ENCODE assay signal across 8 mouse cellular contexts in genomic region chr15:78983436-78984285, GRCm38 (mm10). TPM values are rescaled to one million over a fixed set of nuclear protein-coding genes. Genes with fewer than 3 reads are reported as not detected.
DNase-seq lines count a peak whose midpoint lies in the region; ATAC-seq and TF ChIP-seq lines count a peak whose summit lies in the region.

No protein-coding gene starts in this region.

- TF ChIP-seq POLR2A in kidney, adult 2 months (IDR thresholded peaks at IDR 0.05; ENCODE audit: low read depth, low read length) = no peak

- peaks cover 12% of the 10 kb centered on the region for H3K4me1 ChIP-seq in embryonic facial prominence, embryonic 11.5 days (ENCODE audit: control insufficient read depth, insufficient read depth, low read length)
- H3K4me1 ChIP-seq in kidney, adult 2 months (ENCODE audit: control insufficient read depth, insufficient read depth, low read length) = peaks cover 18% of the 10 kb centered on the region; the same call in 1 of the 2 replicates
- peaks cover 43% of the 10 kb centered on the region for H3K4me1 ChIP-seq in lung, embryonic 16.5 days (replicated peaks; ENCODE audit: control insufficient read depth, insufficient read depth, low read length)

- H3K4me3 ChIP-seq in embryonic facial prominence, embryonic 11.5 days (ENCODE audit: low read depth, low read length) = peak overlapping the region; percentile 83
- peak overlapping the region; percentile 98 for H3K4me3 ChIP-seq in kidney, adult 2 months (ENCODE audit: insufficient read depth, low read depth, low read length)
- peak overlapping the region; percentile 98 for H3K4me3 ChIP-seq in lung, embryonic 16.5 days (ENCODE audit: low read length)

- H3K9me3 ChIP-seq in embryonic facial prominence, embryonic 11.5 days (replicated peaks; ENCODE audit: control insufficient read depth, low read length) = no peaks in the 10 kb centered on the region
- H3K9me3 ChIP-seq in lung, embryonic 16.5 days (ENCODE audit: control insufficient read depth, low read length) = no peaks in the 10 kb centered on the region

- H3K9ac ChIP-seq in embryonic facial prominence, embryonic 11.5 days (replicated peaks; ENCODE audit: low read length) = peak overlapping the region; percentile 76
- peak overlapping the region; percentile 95 for H3K9ac ChIP-seq in lung, embryonic 16.5 days (ENCODE audit: low read length)

- TF ChIP-seq CTCF in kidney, adult 2 months (conservative IDR thresholded peaks at IDR 0.05; ENCODE audit: insufficient read depth, insufficient read length, low read depth, low read length) = no peak

- WGBS in embryonic facial prominence, embryonic 11.5 days = 0% methylated on average over 21 of the region's 21 CpGs
- 3% methylated on average over 21 of the region's 21 CpGs for WGBS in kidney, adult 2 months
- 0% methylated on average over 21 of the region's 21 CpGs for WGBS in lung, embryonic 16.5 days

- H3K4me2 ChIP-seq in embryonic facial prominence, embryonic 11.5 days (ENCODE audit: low read depth, low read length) = peak overlapping the region; percentile 93
- H3K4me2 ChIP-seq in lung, embryonic 16.5 days (ENCODE audit: low read depth, low read length) = peak overlapping the region; percentile 93

- DNase-seq in A20 (ENCODE audit: low read depth, low spot score) (peak; percentile 91), MN1 (ENCODE audit: low spot score) (peak; percentile 93)
- peak; percentile 71 for DNase-seq in embryonic facial prominence, embryonic 11.5 days (ENCODE audit: low spot score)
- DNase-seq in heart, adult 9 months (ENCODE audit: low spot score in 2 of 2) = peak; percentile 71 to 75
- DNase-seq in kidney, adult 2 months = peak; percentile 73
- DNase-seq in layer of hippocampus, adult 18-20 months (ENCODE audit: low spot score in 2 of 2) = no peak

- no peaks in the 10 kb centered on the region for H3K36me3 ChIP-seq in embryonic facial prominence, embryonic 11.5 days (replicated peaks; ENCODE audit: control insufficient read depth, insufficient read depth, low read depth, low read length)
- no peaks in the 10 kb centered on the region for H3K36me3 ChIP-seq in kidney, adult 2 months (ENCODE audit: control insufficient read depth, insufficient read depth, low read length)
- 0 out of 2 replicates have a peak, but pooled peaks cover 3% of the 10 kb centered on the region for H3K36me3 ChIP-seq in lung, embryonic 16.5 days (ENCODE audit: control insufficient read depth, insufficient read depth, low read length)

- H3K27ac ChIP-seq in embryonic facial prominence, embryonic 11.5 days (replicated peaks; ENCODE audit: low read depth, low read length) = peak overlapping the region; percentile 75
- H3K27ac ChIP-seq in kidney, adult 2 months (ENCODE audit: insufficient read depth, low read depth, low read length) = peak overlapping the region; percentile 89
- peak overlapping the region; percentile 95 for H3K27ac ChIP-seq in lung, embryonic 16.5 days (ENCODE audit: low read length)

- H3K27me3 ChIP-seq in embryonic facial prominence, embryonic 11.5 days (ENCODE audit: control insufficient read depth, insufficient read depth, low read length) = no peaks in the 10 kb centered on the region
- no peaks in the 10 kb centered on the region for H3K27me3 ChIP-seq in kidney, adult 2 months (replicated peaks; ENCODE audit: control insufficient read depth, insufficient read depth, low read length)
- H3K27me3 ChIP-seq in lung, embryonic 16.5 days (ENCODE audit: control insufficient read depth, insufficient read depth, low read depth, low read length) = no peaks in the 10 kb centered on the region

- peak; percentile 62; the same call in 1 of the 2 replicates for ATAC-seq in embryonic facial prominence, embryonic 11.5 days (replicated peaks; ENCODE audit: insufficient number of reproducible peaks, low FRiP score, low TSS enrichment, low read depth)
- ATAC-seq in lung, embryonic 16.5 days (ENCODE audit: low read depth) = peak; percentile 55
- ATAC-seq in neutrophil, adult 5-6 weeks (ENCODE audit: extremely low read depth, insufficient number of reproducible peaks, low FRiP score, poor library complexity, severe bottlenecking) = peak; percentile 23; the same call in 1 of the 2 replicates

RNA-seq across cellular contexts. Expression of gene Triobp, which starts 36.1 kb away (rescaled TPM):
- 33.4 and 36.9 TPM in 2 replicates for polyA plus RNA-seq in embryonic facial prominence, embryonic 11.5 days (2014; fragmentation: Nextera tagmentation; extraction: Ambion mirVana)
- polyA plus RNA-seq in kidney, adult 2 months (2012; rRNA removed) = 41.8 and 47.6 TPM in 2 replicates
- polyA plus RNA-seq in lung, embryonic 16.5 days (2015; fragmentation: Nextera tagmentation; extraction: Ambion mirVana) = 44.6 and 51.3 TPM in 2 replicates
- 37.2 and 41.9 TPM in 2 replicates for total RNA-seq in neutrophil, adult 5-6 weeks (2017)
- 1 to 10 TPM; 9.0 to 9.2 TPM for total RNA-seq in layer of hippocampus, adult 18-20 months (2021)

RNA-seq across cellular contexts. Expression of gene H1f0, which starts 44.6 kb away (rescaled TPM):
- polyA plus RNA-seq in embryonic facial prominence, embryonic 11.5 days (2014; fragmentation: Nextera tagmentation; extraction: Ambion mirVana) = 315 and 326 TPM in 2 replicates
- 123 and 145 TPM in 2 replicates for polyA plus RNA-seq in kidney, adult 2 months (2012; rRNA removed)
- 516 and 576 TPM in 2 replicates for polyA plus RNA-seq in lung, embryonic 16.5 days (2015; fragmentation: Nextera tagmentation; extraction: Ambion mirVana)
- 3.3 and 6.8 TPM in 2 replicates for total RNA-seq in neutrophil, adult 5-6 weeks (2017)
- 10 to 100 TPM; 83.7 to 93.8 TPM for total RNA-seq in layer of hippocampus, adult 18-20 months (2021)

RNA-seq across cellular contexts. Expression of gene Nol12, which starts 48.9 kb away (rescaled TPM):
- polyA plus RNA-seq in embryonic facial prominence, embryonic 11.5 days (2014; fragmentation: Nextera tagmentation; extraction: Ambion mirVana) = 56.7 and 58.8 TPM in 2 replicates
- polyA plus RNA-seq in kidney, adult 2 months (2012; rRNA removed) = 19.3 and 24.1 TPM in 2 replicates
- polyA plus RNA-seq in lung, embryonic 16.5 days (2015; fragmentation: Nextera tagmentation; extraction: Ambion mirVana) = 43.0 and 48.3 TPM in 2 replicates
- total RNA-seq in neutrophil, adult 5-6 weeks (2017) = 18.9 and 22.6 TPM in 2 replicates
- 10 to 100 TPM; 36.2 to 37.5 TPM for total RNA-seq in layer of hippocampus, adult 18-20 months (2021)

RNA-seq across cellular contexts. Expression of gene Lgals1, which starts 57.1 kb away (rescaled TPM):
- 547 and 598 TPM in 2 replicates for polyA plus RNA-seq in embryonic facial prominence, embryonic 11.5 days (2014; fragmentation: Nextera tagmentation; extraction: Ambion mirVana)
- polyA plus RNA-seq in kidney, adult 2 months (2012; rRNA removed) = 310 and 318 TPM in 2 replicates
- polyA plus RNA-seq in lung, embryonic 16.5 days (2015; fragmentation: Nextera tagmentation; extraction: Ambion mirVana) = 796 and 862 TPM in 2 replicates
- total RNA-seq in neutrophil, adult 5-6 weeks (2017) = 31.7 and 43.2 TPM in 2 replicates
- 10 to 100 TPM; 23.8 to 27.0 TPM for total RNA-seq in layer of hippocampus, adult 18-20 months (2021)

RNA-seq across cellular contexts. Expression of gene Galr3, which starts 58.0 kb away (rescaled TPM):
- polyA plus RNA-seq in embryonic facial prominence, embryonic 11.5 days (2014; fragmentation: Nextera tagmentation; extraction: Ambion mirVana) = 0.18 TPM in 1 of 2 replicates, not detected in the other
- 0.64 and 1.2 TPM in 2 replicates for polyA plus RNA-seq in kidney, adult 2 months (2012; rRNA removed)
- not detected in 2 replicates for polyA plus RNA-seq in lung, embryonic 16.5 days (2015; fragmentation: Nextera tagmentation; extraction: Ambion mirVana)
- total RNA-seq in neutrophil, adult 5-6 weeks (2017) = not detected in 2 replicates
- under 1 TPM in 1 of 2 experiments, not detected in 1; 0.42 TPM for total RNA-seq in layer of hippocampus, adult 18-20 months (2021)

Comparison
In these comparisons a context has a peak if more than half of its experiments do, and no peak if none do; other contexts are left out.
1. DNase-seq: peak in A20 (single experiment), MN1 (single experiment), embryonic facial prominence, embryonic 11.5 days (single experiment), heart, adult 9 months (2 of 2) and kidney, adult 2 months (single experiment); none in layer of hippocampus, adult 18-20 months (0 of 2).
2. Peak in every context shown above with its lines, with median percentiles within 50 percentile points of each other: ATAC-seq, H3K27ac ChIP-seq and H3K4me3 ChIP-seq.